Mouse (Mus musculus) forebrain, embryonic 10.5 days (tissue): Measurements from ENCODE around the gene Tmem132a. TPM values are rescaled to one million over a fixed set of nuclear protein-coding genes. Genes with fewer than 3 reads are reported as not detected.

Source experiments
- DNase-seq: peaks from one replicate; pipeline ENCODE4 v3.0.0-alpha.2; 2017; ENCODE audit warnings: low spot score; ENCODE audit errors: extremely low spot score
- H3K27ac ChIP-seq: fragments of 300-500 bp; sonication (generic); 2 replicates; pipeline ENCODE4 v1.5.1; 2016; ENCODE audit warnings: mild to moderate bottlenecking
- H3K27me3 ChIP-seq: fragments of 300-500 bp; sonication (generic); 2 replicates; pipeline ENCODE4 v1.6.1; 2016; ENCODE audit warnings: mild to moderate bottlenecking; ENCODE audit not compliant: poor library complexity, severe bottlenecking
- H3K36me3 ChIP-seq: fragments of 300-500 bp; sonication (generic); replicated peaks from 2 replicates; pipeline ENCODE4 v1.6.1; 2016; ENCODE audit warnings: mild to moderate bottlenecking, moderate library complexity
- H3K4me1 ChIP-seq: fragments of 300-500 bp; sonication (generic); 2 replicates; pipeline ENCODE4 v1.6.1; 2016
- H3K4me3 ChIP-seq: fragments of 300-500 bp; sonication (generic); 2 replicates; pipeline ENCODE4 v1.5.1; 2016; ENCODE audit warnings: mild to moderate bottlenecking, moderate library complexity
- H3K9me3 ChIP-seq: fragments of 300-500 bp; sonication (generic); 2 replicates; pipeline ENCODE4 v1.6.1; 2016; ENCODE audit warnings: mild to moderate bottlenecking, moderate library complexity
- WGBS: fragments of 180-500 bp; shearing (Covaris S2); methylation state at CpG from one replicate; pipeline ENCODE4 v1.1.7; 2016; 5-methylcytosine and 5-hydroxymethylcytosine counted together
- polyA plus RNA-seq: library from polyadenylated mRNA; unstranded; fragments of >200 nt; fragmentation: Nextera tagmentation; extraction: Ambion mirVana; gene quantifications from 2 replicates; pipeline ENCODE4 v1.2.1, GENCODE M21; 2016

The Tmem132a gene
- polyA plus RNA-seq, 1 experiment from 2014 or later, result 110 TPM

GRCm38 (mm10) chr19:10816462-10816861 lies 53.3 kb downstream of the Tmem132a start:
- 88% methylated on average over 2 of the region's 2 CpGs for WGBS
- Histone ChIP-seq H3K36me3 (no peaks in the 10 kb centered on the region), H3K4me1 (peaks cover 15% of the 10 kb centered on the region), H3K4me3 (no peak overlapping the region), H3K27me3 (no peaks in the 10 kb centered on the region), H3K9me3 (no peaks in the 10 kb centered on the region), H3K27ac (no peak overlapping the region)
- no peak for DNase-seq

DNA sequence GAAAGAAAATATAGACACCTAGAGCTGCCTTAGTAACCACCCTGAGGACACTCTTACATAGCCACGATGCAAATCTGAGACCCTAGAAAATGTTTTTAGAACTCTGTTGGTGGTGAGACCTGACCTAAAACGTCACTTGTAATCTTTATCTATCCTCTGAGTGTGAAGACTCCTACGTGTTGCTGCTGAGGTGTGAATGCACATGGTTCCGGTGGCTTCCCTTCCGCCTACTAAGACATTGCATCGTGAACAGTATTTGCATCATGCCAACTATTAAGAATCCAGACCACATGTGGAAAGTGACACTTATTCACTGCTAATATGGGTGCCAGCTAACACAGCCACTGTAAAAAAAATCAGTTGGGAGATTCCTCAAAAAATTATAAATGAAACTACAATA lies 53.9 kb downstream of the Tmem132a start:
- no peak overlapping the region for H3K27ac ChIP-seq
- peaks cover 15% of the 10 kb centered on the region for H3K4me1 ChIP-seq
- 89% methylated on average over 6 of the region's 6 CpGs for WGBS
- H3K4me3 ChIP-seq, result no peak overlapping the region
- no peaks in the 10 kb centered on the region for H3K9me3 ChIP-seq
- no peak for DNase-seq
- no peaks in the 10 kb centered on the region for H3K36me3 ChIP-seq
- no peaks in the 10 kb centered on the region for H3K27me3 ChIP-seq

DNA sequence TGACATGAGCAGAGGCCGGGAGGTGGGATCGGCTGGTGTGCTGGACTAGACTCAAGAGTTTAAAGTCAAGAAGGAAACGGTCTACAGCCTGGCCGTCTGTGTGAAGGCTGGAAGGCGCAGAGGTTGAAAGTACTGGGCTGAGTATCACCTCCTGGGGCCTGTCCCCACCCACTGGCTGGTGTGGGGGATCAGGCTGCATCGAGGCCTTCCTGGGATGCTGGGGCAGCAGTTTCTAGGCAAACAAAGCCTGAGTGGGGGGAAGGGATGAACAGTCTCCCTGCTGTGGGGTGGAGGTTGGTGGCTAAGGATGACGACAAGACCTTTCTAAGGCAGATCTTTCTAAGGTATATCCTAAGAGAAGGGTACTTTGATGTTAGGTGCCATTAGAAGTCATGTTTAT lies 55.8 kb downstream of the Tmem132a start:
- no peak for DNase-seq
- Histone ChIP-seq H3K4me1 (peaks cover 18% of the 10 kb centered on the region), H3K36me3 (no peaks in the 10 kb centered on the region), H3K27me3 (no peaks in the 10 kb centered on the region), H3K9me3 (no peaks in the 10 kb centered on the region), H3K27ac (no peak overlapping the region), H3K4me3 (no peak overlapping the region)
- 70% methylated on average over 7 of the region's 7 CpGs for WGBS

DNA sequence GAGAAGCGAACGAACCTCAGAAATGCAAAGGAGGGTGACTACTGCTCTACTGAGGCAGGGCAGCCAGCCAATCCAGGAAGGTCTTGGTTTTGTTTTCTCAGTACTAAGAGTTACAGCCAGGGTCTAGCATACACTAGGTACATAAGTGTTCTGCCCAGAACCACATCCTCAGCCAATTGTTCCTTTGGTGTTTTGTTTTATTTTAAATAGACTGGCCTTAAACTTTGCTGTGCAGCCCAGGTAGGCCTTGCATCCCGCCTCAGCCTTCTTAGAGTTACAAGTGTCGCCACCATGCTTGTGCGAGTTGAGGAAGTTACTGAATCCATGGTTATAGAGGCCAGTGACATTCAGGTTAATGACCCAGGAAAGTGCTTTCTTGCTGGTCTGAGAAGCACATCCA lies 56.7 kb downstream of the Tmem132a start:
- no peaks in the 10 kb centered on the region for H3K9me3 ChIP-seq
- no peak overlapping the region for H3K27ac ChIP-seq
- DNase-seq, result no peak
- peaks cover 10% of the 10 kb centered on the region for H3K4me1 ChIP-seq
- H3K36me3 ChIP-seq, result no peaks in the 10 kb centered on the region
- WGBS, result 94% methylated on average over 5 of the region's 5 CpGs
- no peaks in the 10 kb centered on the region for H3K27me3 ChIP-seq
- no peak overlapping the region for H3K4me3 ChIP-seq

DNA sequence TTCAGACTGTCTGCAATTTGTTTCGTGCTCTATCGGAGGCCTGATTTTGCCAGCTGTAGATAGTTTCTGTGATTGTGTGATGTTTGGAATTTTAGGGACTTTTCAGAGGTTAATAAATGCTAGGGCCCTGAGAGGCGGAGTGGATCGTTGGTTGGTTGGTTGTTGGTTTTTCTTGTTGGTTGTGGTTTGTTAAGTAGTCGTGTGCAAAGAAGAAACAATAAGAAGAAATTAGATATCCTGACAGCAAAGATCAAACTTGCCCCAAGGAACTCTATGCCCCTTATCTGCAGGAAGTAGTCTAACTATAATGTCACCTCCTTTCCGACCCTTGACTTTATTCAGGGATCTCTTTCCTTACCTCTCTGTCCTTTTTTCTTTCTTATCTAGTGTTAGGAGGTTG lies 58.3 kb downstream of the Tmem132a start:
- no peaks in the 10 kb centered on the region for H3K27me3 ChIP-seq
- WGBS, result 89% methylated on average over 6 of the region's 6 CpGs

GRCm38 (mm10) chr19:10810176-10810492 lies 59.6 kb downstream of the Tmem132a start:
- DNase-seq, result no peak
- Histone ChIP-seq H3K27me3 (no peaks in the 10 kb centered on the region), H3K4me1 (peaks cover 5% of the 10 kb centered on the region), H3K36me3 (no peaks in the 10 kb centered on the region), H3K27ac (no peak overlapping the region), H3K9me3 (no peaks in the 10 kb centered on the region), H3K4me3 (no peak overlapping the region)
- WGBS, result 72% methylated on average over 4 of the region's 4 CpGs

More for the DNA sequence above, 58.3 kb downstream of the Tmem132a start:
- Histone ChIP-seq H3K4me1 (peaks cover 5% of the 10 kb centered on the region), H3K36me3 (no peaks in the 10 kb centered on the region), H3K27ac (no peak overlapping the region), H3K4me3 (no peak overlapping the region), H3K9me3 (no peaks in the 10 kb centered on the region)
- no peak for DNase-seq

- Histone ChIP-seq H3K27me3 (no peaks in the 10 kb centered on the region), H3K27ac (no peak overlapping the region), H3K9me3 (no peaks in the 10 kb centered on the region), H3K36me3 (no peaks in the 10 kb centered on the region), H3K4me3 (no peak overlapping the region), H3K4me1 (peaks cover 5% of the 10 kb centered on the region)
- 84% methylated on average over 11 of the region's 11 CpGs for WGBS
- DNase-seq, result no peak
Observed at GRCm38 (mm10) chr19:10809428-10810175, 60.1 kb downstream of the Tmem132a start.

GRCm38 (mm10) chr19:10808524-10809233 lies 61.1 kb downstream of the Tmem132a start:
- WGBS, result 90% methylated on average over 12 of the region's 12 CpGs
- no peak for DNase-seq
- Histone ChIP-seq H3K36me3 (no peaks in the 10 kb centered on the region), H3K27ac (no peak overlapping the region), H3K4me1 (peaks cover 5% of the 10 kb centered on the region), H3K27me3 (no peaks in the 10 kb centered on the region), H3K4me3 (no peak overlapping the region), H3K9me3 (no peaks in the 10 kb centered on the region)

Other genes with a start within 250 kb of the Tmem132a start
- gene Vwce, start 235.7 kb downstream of the Tmem132a start, polyA plus RNA-seq, result 0.38 and 0.85 TPM in 2 replicates
- gene Pga5, start 191.9 kb downstream of the Tmem132a start, polyA plus RNA-seq, result not detected in 2 replicates
- 33.5 and 36.1 TPM in 2 replicates for gene Vps37c, start 181.2 kb downstream of the Tmem132a start, polyA plus RNA-seq
- not detected in 2 replicates for gene Cd5, start 130.9 kb downstream of the Tmem132a start, polyA plus RNA-seq
- not detected in 2 replicates for gene Cd6, start 39.9 kb downstream of the Tmem132a start, polyA plus RNA-seq
- 0.32 and 0.37 TPM in 2 replicates for gene Slc15a3, start 30.2 kb downstream of the Tmem132a start, polyA plus RNA-seq
- 51.4 and 53.8 TPM in 2 replicates for gene Tmem109, start 12.1 kb upstream of the Tmem132a start, polyA plus RNA-seq
- 43.8 and 47.1 TPM in 2 replicates for gene Prpf19, start 25.3 kb upstream of the Tmem132a start, polyA plus RNA-seq
- not detected in 2 replicates for gene Zp1, start 50.7 kb upstream of the Tmem132a start, polyA plus RNA-seq
- gene Ptgdr2, start 67.2 kb upstream of the Tmem132a start, polyA plus RNA-seq, result 0.06 and 0.09 TPM in 2 replicates
- 45.0 and 46.0 TPM in 2 replicates for gene Ccdc86, start 79.3 kb upstream of the Tmem132a start, polyA plus RNA-seq
- gene Ms4a10, start 104.7 kb upstream of the Tmem132a start, polyA plus RNA-seq, result not detected in 2 replicates
- 0.11 TPM in 1 of 2 replicates, not detected in the other for gene Ms4a15, start 123.3 kb upstream of the Tmem132a start, polyA plus RNA-seq
- not detected in 2 replicates for gene Ms4a18, start 148.1 kb upstream of the Tmem132a start, polyA plus RNA-seq
- gene Ms4a8a, start 211.2 kb upstream of the Tmem132a start, polyA plus RNA-seq, result not detected in 2 replicates